Mouse (Mus musculus) limb, embryonic 14.5 days (tissue): ENCODE results near the gene Tex19.2. TPM values are rescaled to one million over a fixed set of nuclear protein-coding genes. Genes with fewer than 3 reads are reported as not detected.

Experiments used
- ATAC-seq: fragments of 200-750 bp; cut with Nextera tagmentation; 2 replicates; pipeline ENCODE4 v1.8.0; 2017; ENCODE audit warnings: low read depth, moderate number of reproducible peaks, moderate TSS enrichment; ENCODE audit not compliant: low FRiP score
- DNase-seq: peaks from one replicate; pipeline ENCODE4 v3.0.0-alpha.2; 2015; ENCODE audit warnings: low spot score
- H3K27ac ChIP-seq: fragments of 300-500 bp; sonication (generic); replicated peaks from 2 replicates; pipeline ENCODE4 v1.5.1; 2014; ENCODE audit warnings: low read depth, mild to moderate bottlenecking, low read length, moderate library complexity, mixed read lengths
- H3K27me3 ChIP-seq: fragments of 300-500 bp; sonication (generic); 2 replicates; pipeline ENCODE4 v1.6.1; 2014; ENCODE audit warnings: low read length, mixed read lengths; ENCODE audit not compliant: control insufficient read depth, insufficient read depth
- H3K36me3 ChIP-seq: fragments of 300-500 bp; sonication (generic); 2 replicates; pipeline ENCODE4 v1.6.1; 2014; ENCODE audit warnings: mild to moderate bottlenecking, low read length, moderate library complexity, mixed read lengths; ENCODE audit not compliant: control insufficient read depth, insufficient read depth
- H3K4me1 ChIP-seq: fragments of 300-500 bp; sonication (generic); 2 replicates; pipeline ENCODE4 v1.6.1; 2014; ENCODE audit warnings: antibody characterized with exemption, low read length, mixed read lengths; ENCODE audit not compliant: control insufficient read depth, insufficient read depth
- H3K4me2 ChIP-seq: fragments of 300-500 bp; sonication (generic); replicated peaks from 2 replicates; pipeline ENCODE4 v1.6.1; 2014; ENCODE audit warnings: low read depth, mild to moderate bottlenecking, low read length, moderate library complexity; ENCODE audit not compliant: severe bottlenecking
- H3K4me3 ChIP-seq: fragments of 300-500 bp; sonication (generic); replicated peaks from 2 replicates; pipeline ENCODE4 v1.5.1; 2014; ENCODE audit warnings: low read length
- H3K9ac ChIP-seq: fragments of 300-500 bp; sonication (generic); 2 replicates; pipeline ENCODE4 v1.6.1; 2014; ENCODE audit warnings: mild to moderate bottlenecking, low read depth, low read length, moderate library complexity; ENCODE audit not compliant: severe bottlenecking
- H3K9me3 ChIP-seq: fragments of 300-500 bp; sonication (generic); 2 replicates; pipeline ENCODE4 v1.6.1; 2016; ENCODE audit warnings: low read length; ENCODE audit not compliant: control insufficient read depth
- POLR2A ChIP-seq: fragments of 200-500 bp; IDR thresholded peaks from 2 replicates; pipeline ENCODE4 v1.8.0; 2012; ENCODE audit warnings: inconsistent platforms, mild to moderate bottlenecking, moderate library complexity, borderline replicate concordance; ENCODE audit not compliant: insufficient read depth, insufficient read length; ENCODE audit errors: extremely low read depth
- WGBS: fragments of 180-500 bp; shearing (Covaris S2); extraction: QIAGEN DNeasy Blood & Tissue Kit; methylation state at CpG from one replicate; pipeline ENCODE4 v1.1.7; 2014; 5-methylcytosine and 5-hydroxymethylcytosine counted together
- polyA plus RNA-seq, 2 experiments: library from polyadenylated mRNA; depleted of rRNA in 1 of 2; stranded (reverse) in 1 of 2; unstranded in 1 of 2; fragments of >200 nt; fragmentation: Nextera tagmentation in 1 of 2; extraction: Ambion mirVana in 1 of 2; gene quantifications; 2 replicates each; pipeline versions ENCODE4 v1.2.1 to v1.2.3; 2012 to 2014

The Tex19.2 gene
- polyA plus RNA-seq, 2 experiments = 0.04 TPM; not detected in 1

DNA sequence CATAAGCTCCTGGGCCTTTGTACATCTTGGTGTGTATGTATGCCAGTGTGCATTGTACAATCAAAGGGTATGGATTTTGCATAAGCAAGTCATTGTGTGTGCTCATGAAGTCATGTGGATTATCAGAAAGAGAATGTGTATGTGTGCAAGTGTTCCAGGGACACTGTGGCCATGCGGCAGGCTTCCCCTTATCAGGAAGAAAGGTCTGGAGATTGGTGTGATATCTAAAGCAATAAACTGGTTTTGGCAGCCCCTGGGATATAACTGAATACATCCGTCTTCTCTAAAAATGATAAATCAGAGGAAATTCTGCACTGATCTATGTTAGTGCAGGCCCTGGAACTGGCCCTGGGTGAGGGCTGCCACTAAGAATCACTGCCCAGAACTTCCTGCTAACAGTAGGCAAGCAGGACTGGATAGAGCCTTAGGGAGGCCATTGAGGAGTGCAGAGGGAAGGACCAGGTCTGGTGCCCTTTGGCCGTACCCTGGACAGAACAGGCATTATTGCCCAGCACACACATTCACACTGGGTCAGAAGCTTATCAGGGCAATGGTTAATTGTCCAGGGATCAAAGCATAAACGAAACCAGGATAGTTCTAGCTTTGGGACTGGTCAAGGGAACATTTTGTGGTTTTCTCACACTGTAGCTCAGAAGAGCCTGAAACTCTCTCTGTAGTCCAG lies 17.2 kb downstream of the Tex19.2 start:
- WGBS = 88% methylated on average over 4 of the region's 4 CpGs
- no peak overlapping the region for H3K4me2 ChIP-seq

DNA sequence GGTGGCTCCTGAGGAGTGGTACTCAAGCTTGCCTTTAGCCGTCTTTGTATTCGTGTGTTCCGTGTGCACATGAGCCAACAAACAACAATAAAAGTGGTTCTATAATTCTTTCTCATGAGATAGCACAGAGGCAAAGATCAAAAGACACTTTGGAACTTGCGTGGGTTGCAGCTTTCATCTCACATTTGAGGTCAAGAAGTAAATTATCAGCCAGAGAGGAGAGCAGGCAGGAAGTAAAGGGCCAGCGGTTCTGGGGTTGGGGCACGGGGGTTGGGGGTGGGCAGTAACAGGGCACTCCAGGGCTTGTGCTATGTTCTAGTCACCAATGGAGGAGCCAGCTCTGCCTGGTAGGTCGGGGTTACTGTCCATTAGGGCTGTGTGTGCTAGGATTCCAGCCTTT lies 17.8 kb downstream of the Tex19.2 start:
- Histone ChIP-seq H3K27me3 (no peaks in the 10 kb centered on the region), H3K27ac (no peak overlapping the region), H3K4me3 (no peak overlapping the region), H3K9me3 (no peaks in the 10 kb centered on the region), H3K9ac (no peak overlapping the region), H3K36me3 (no peaks in the 10 kb centered on the region), H3K4me1 (no peaks in the 10 kb centered on the region), H3K4me2 (no peak overlapping the region)
- no peak for DNase-seq
- 40% methylated on average over 7 of the region's 7 CpGs for WGBS
- ATAC-seq = no peak
- TF ChIP-seq POLR2A = no peak

More for the DNA sequence above, 17.2 kb downstream of the Tex19.2 start:
- Histone ChIP-seq H3K27me3 (no peaks in the 10 kb centered on the region), H3K4me3 (no peak overlapping the region), H3K27ac (no peak overlapping the region), H3K9ac (no peak overlapping the region), H3K4me1 (no peaks in the 10 kb centered on the region), H3K9me3 (no peaks in the 10 kb centered on the region), H3K36me3 (no peaks in the 10 kb centered on the region)
- ATAC-seq (no peak), DNase-seq (no peak)
- no peak for TF ChIP-seq POLR2A

DNA sequence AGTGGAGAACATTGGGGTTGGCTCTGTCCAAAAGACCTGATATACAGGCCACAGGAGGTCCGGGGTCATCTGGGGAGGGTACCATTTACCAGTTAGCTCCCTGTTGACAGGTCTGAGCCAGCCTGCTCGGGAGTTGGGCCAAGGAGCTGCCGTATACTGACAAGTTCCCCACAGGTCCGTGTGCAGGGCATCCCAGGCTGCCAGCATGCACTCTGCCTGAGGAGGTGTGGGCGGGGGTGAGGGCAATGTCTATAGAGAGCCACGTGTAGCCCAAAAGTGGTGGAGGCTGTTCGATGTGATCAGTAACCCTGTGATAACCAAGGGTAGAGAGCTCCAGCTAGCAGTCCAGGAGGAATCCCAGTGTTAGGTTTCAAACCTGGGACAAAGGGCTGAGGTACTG lies 18.7 kb downstream of the Tex19.2 start:
- no peaks in the 10 kb centered on the region for H3K9me3 ChIP-seq
- no peak for DNase-seq
- no peak overlapping the region for H3K27ac ChIP-seq
- H3K4me1 ChIP-seq = no peaks in the 10 kb centered on the region
- no peak for ATAC-seq
- H3K4me3 ChIP-seq = no peak overlapping the region
- WGBS = 73% methylated on average over 7 of the region's 7 CpGs
- H3K9ac ChIP-seq = no peak overlapping the region
- no peak for TF ChIP-seq POLR2A
- no peaks in the 10 kb centered on the region for H3K27me3 ChIP-seq
- no peak overlapping the region for H3K4me2 ChIP-seq
- no peaks in the 10 kb centered on the region for H3K36me3 ChIP-seq

DNA sequence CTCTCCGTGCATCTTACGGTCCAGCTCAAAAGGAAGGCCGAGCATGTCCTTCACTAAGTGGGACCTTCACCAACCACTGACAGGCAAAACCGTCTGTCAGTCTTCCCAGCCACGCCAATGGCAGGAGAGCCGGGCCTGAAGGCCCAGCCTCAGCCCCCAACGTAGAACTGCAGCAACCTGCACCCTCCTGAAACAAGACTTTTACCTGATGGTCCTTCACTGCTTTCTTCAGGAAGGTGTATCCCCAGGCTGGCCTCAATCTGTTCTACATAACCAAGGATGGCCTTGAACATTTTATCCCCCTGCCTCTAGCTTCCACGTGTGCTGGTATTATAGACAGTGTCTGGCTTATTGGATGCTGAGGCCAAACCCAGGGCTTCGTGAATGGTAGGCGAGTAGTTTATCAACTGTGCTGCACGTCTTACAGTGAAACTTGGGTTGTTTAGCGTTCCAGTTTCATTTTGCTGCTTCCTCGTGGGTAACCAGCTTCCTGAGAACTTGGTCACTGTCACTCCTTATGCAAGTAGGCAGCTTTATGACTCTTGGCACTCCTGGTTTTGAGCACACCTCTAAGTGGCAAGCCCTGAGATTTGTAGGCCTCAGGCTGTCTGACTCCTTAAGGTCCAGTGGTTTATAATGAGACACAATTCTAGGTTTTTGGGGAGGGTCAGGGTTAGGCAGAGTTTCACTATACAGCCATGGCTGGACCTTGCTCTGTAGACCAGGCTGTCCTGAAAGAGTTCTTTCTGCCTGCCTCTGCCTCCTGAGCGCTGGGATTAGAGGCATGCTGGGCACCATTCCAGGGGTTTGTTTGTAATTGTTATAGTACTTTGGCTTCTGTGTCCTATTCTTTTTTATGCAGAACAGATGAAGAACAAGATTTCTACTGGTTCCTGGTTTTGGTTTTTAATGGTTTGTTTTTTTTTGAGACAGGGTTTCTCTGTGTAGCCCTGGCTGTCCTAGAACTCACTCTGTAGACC lies 25.6 kb downstream of the Tex19.2 start:
- DNase-seq = no peak
- Histone ChIP-seq H3K4me3 (no peak overlapping the region), H3K9ac (no peak overlapping the region), H3K4me2 (no peak overlapping the region), H3K9me3 (no peaks in the 10 kb centered on the region), H3K36me3 (no peaks in the 10 kb centered on the region), H3K4me1 (no peaks in the 10 kb centered on the region), H3K27me3 (no peaks in the 10 kb centered on the region), H3K27ac (no peak overlapping the region)
- no peak for TF ChIP-seq POLR2A
- no peak for ATAC-seq
- WGBS = 88% methylated on average over 14 of the region's 14 CpGs

DNA sequence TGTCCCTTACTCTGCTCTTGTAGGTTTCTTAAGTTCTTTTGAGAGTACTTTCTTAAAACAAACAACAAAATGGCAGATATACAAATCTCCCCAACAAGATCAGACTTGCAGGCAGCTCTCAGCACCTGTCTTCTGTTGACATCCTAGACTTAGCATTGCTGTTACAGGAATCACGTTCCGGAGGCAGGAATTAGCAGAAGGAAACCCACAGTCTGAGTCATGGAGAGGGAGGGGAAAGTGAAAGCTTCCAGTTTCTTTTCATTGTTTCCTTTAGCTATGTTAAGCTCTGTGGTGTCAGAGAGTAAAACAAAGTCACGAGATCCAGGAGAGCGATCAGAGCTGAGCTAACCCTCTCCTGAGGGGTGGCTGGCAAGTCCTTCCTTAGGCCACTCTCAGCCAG lies 27.5 kb downstream of the Tex19.2 start:
- no peak for DNase-seq
- H3K9ac ChIP-seq = no peak overlapping the region
- WGBS = 70% methylated on average over 4 of the region's 4 CpGs

More for the DNA sequence above, 27.5 kb downstream of the Tex19.2 start:
- Histone ChIP-seq H3K4me2 (no peak overlapping the region), H3K36me3 (no peaks in the 10 kb centered on the region), H3K27me3 (no peaks in the 10 kb centered on the region), H3K27ac (no peak overlapping the region), H3K4me1 (no peaks in the 10 kb centered on the region), H3K4me3 (no peak overlapping the region), H3K9me3 (no peaks in the 10 kb centered on the region)
- no peak for TF ChIP-seq POLR2A
- ATAC-seq = no peak
